Mouse (Mus musculus) bone marrow macrophage, adult 2 months (primary cell): ENCODE results near the gene Aqp1. TPM values are rescaled to one million over a fixed set of nuclear protein-coding genes. Genes with fewer than 3 reads are reported as not detected.

ENCODE experiments used
- H3K27ac ChIP-seq: 2 replicates; pipeline ENCODE4 v1.5.1; 2012; ENCODE audit warnings: low read depth, low read length; ENCODE audit not compliant: insufficient read depth
- H3K4me1 ChIP-seq: 2 replicates; pipeline ENCODE4 v1.6.1; 2012; ENCODE audit warnings: low read length; ENCODE audit not compliant: control insufficient read depth, insufficient read depth
- H3K4me3 ChIP-seq: 2 replicates; pipeline ENCODE4 v1.5.1; 2012; ENCODE audit warnings: mild to moderate bottlenecking, low read length, moderate library complexity; ENCODE audit not compliant: insufficient read depth
- CTCF ChIP-seq: IDR thresholded peaks from 2 replicates; pipeline ENCODE4 v1.5.1; 2012; ENCODE audit warnings: low read depth, mild to moderate bottlenecking, low read length, moderate library complexity
- POLR2A ChIP-seq: IDR thresholded peaks from 2 replicates; pipeline ENCODE4 v1.6.1; 2012; ENCODE audit warnings: mild to moderate bottlenecking, low read depth, low read length, borderline replicate concordance
- polyA plus RNA-seq: library from polyadenylated mRNA; stranded (reverse); fragments of >200 nt; gene quantifications from 2 replicates; pipeline ENCODE4 v1.2.4, GENCODE M21; 2012; ENCODE audit not compliant: missing spikeins, insufficient read depth, insufficient read length

The Aqp1 gene
- polyA plus RNA-seq, 1 experiment = not detected

GRCm38 (mm10) chr6:55327326-55327725 is 8.9 kb upstream of the Aqp1 start:
- Histone ChIP-seq H3K4me1 (peaks cover 6% of the 10 kb centered on the region; the same call in 1 of the 2 replicates), H3K4me3 (no peak overlapping the region), H3K27ac (no peak overlapping the region)
- TF ChIP-seq POLR2A = no peak

GRCm38 (mm10) chr6:55328179-55328578 is 8.1 kb upstream of the Aqp1 start:
- no peak for TF ChIP-seq CTCF
- no peak for TF ChIP-seq POLR2A
- Histone ChIP-seq H3K27ac (no peak overlapping the region), H3K4me1 (peaks cover 6% of the 10 kb centered on the region; the same call in 1 of the 2 replicates), H3K4me3 (no peak overlapping the region)

- TF ChIP-seq POLR2A (no peak), CTCF (no peak)
- Histone ChIP-seq H3K4me3 (no peak overlapping the region), H3K27ac (no peak overlapping the region), H3K4me1 (peaks cover 6% of the 10 kb centered on the region; the same call in 1 of the 2 replicates)
Observed at GRCm38 (mm10) chr6:55331315-55331714, 4.9 kb upstream of the Aqp1 start.

- Histone ChIP-seq H3K4me1 (peaks cover 6% of the 10 kb centered on the region; the same call in 1 of the 2 replicates), H3K27ac (no peak overlapping the region), H3K4me3 (no peak overlapping the region)
- no peak for TF ChIP-seq POLR2A
- no peak for TF ChIP-seq CTCF
Observed at GRCm38 (mm10) chr6:55332100-55332772, 4.0 kb upstream of the Aqp1 start.

GRCm38 (mm10) chr6:55332773-55333109 is 3.5 kb upstream of the Aqp1 start:
- TF ChIP-seq POLR2A (no peak), CTCF (no peak)
- Histone ChIP-seq H3K27ac (no peak overlapping the region), H3K4me1 (peaks cover 6% of the 10 kb centered on the region; the same call in 1 of the 2 replicates), H3K4me3 (no peak overlapping the region)

- no peaks in the 10 kb centered on the region for H3K4me1 ChIP-seq
- no peak for TF ChIP-seq POLR2A
- TF ChIP-seq CTCF = no peak
- H3K27ac ChIP-seq = no peak overlapping the region
- no peak overlapping the region for H3K4me3 ChIP-seq
Observed at GRCm38 (mm10) chr6:55337242-55337641, 1.0 kb downstream of the Aqp1 start.

- H3K27ac ChIP-seq = no peak overlapping the region
- no peak overlapping the region for H3K4me3 ChIP-seq
- no peaks in the 10 kb centered on the region for H3K4me1 ChIP-seq
- TF ChIP-seq POLR2A = no peak
- no peak for TF ChIP-seq CTCF
Observed at GRCm38 (mm10) chr6:55338077-55338476, 1.8 kb downstream of the Aqp1 start.

GRCm38 (mm10) chr6:55338934-55339825 is 2.9 kb downstream of the Aqp1 start:
- Histone ChIP-seq H3K4me3 (no peak overlapping the region), H3K27ac (no peak overlapping the region)
- TF ChIP-seq POLR2A = no peak
- no peak for TF ChIP-seq CTCF

GRCm38 (mm10) chr6:55341688-55342087 is 5.5 kb downstream of the Aqp1 start:
- Histone ChIP-seq H3K27ac (no peak overlapping the region), H3K4me3 (no peak overlapping the region), H3K4me1 (no peaks in the 10 kb centered on the region)
- no peak for TF ChIP-seq CTCF
- TF ChIP-seq POLR2A = no peak

More at GRCm38 (mm10) chr6:55338934-55339825, 2.9 kb downstream of the Aqp1 start:
- no peaks in the 10 kb centered on the region for H3K4me1 ChIP-seq

GRCm38 (mm10) chr6:55342328-55342727 is 6.1 kb downstream of the Aqp1 start:
- no peak for TF ChIP-seq CTCF
- TF ChIP-seq POLR2A = no peak
- H3K27ac ChIP-seq = no peak overlapping the region
- no peak overlapping the region for H3K4me3 ChIP-seq

More at GRCm38 (mm10) chr6:55342328-55342727, 6.1 kb downstream of the Aqp1 start:
- no peaks in the 10 kb centered on the region for H3K4me1 ChIP-seq
